Mouse (Mus musculus): ENCODE measurements at regions not wholly inside any gene's neighbourhood (a gene's known extent, or its start where the extent isn't known, plus 50 kb on each side); places are given as distances from the start of the nearest gene placed in this dataset.
A peak's percentile ranks its signal among the peaks of the same experiment; 100 is the strongest.

DNA sequence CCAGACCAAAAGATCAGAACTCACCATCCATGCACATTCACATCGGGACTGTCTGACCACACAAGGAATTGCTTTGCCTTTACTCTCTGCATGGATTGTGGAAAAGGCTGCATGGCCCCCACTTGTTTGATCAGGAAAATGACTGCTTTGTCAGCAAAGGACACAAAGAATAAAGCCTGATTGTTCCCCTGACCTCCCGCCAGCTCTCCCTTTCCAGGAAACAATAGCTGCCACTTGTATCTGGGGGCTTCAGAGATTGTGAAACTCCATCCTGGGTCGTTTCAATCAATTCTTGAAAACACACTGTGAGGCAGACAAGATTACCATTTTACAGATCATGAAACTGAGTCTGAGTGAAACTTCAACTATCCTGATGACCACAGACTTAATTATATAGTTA is 70.7 kb downstream of the Zic3 start:
- no peak for DNase-seq (ENCODE audit: low spot score in 2 of 2)

DNA sequence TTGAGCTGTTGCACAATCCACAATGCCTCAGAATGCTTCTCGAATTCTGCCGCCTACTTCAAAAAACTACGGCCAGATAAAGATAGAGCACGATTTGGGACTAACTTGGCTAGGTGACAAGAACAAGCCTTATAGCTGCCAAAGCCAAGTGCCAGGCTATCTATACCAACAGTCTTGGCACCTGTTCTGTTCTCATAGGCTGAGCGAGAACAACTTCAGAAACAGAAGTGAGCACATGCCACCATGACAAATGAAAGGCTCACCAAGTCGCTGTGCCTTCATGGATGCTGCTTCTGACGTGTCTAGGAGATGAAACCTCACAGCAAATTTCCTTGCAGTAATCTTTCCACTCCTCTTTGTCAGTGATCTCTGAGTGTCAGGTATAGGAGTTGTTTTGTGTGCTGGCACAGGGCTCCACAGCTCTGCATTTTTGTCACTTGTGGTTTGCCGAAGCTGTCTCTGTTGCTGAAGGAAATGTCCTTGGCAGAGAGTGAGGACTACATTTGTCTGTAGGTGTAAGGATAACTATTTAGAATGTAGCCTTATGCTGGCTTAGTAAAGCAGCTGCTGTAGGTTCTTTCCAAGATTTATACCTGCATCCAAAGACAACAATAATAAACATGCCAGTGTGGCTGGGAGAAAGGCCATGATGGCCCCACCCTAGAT is 95.4 kb downstream of the Zic3 start:
- peak; percentile 4 to 25 for DNase-seq (ENCODE audit: low spot score in 2 of 2)

DNA sequence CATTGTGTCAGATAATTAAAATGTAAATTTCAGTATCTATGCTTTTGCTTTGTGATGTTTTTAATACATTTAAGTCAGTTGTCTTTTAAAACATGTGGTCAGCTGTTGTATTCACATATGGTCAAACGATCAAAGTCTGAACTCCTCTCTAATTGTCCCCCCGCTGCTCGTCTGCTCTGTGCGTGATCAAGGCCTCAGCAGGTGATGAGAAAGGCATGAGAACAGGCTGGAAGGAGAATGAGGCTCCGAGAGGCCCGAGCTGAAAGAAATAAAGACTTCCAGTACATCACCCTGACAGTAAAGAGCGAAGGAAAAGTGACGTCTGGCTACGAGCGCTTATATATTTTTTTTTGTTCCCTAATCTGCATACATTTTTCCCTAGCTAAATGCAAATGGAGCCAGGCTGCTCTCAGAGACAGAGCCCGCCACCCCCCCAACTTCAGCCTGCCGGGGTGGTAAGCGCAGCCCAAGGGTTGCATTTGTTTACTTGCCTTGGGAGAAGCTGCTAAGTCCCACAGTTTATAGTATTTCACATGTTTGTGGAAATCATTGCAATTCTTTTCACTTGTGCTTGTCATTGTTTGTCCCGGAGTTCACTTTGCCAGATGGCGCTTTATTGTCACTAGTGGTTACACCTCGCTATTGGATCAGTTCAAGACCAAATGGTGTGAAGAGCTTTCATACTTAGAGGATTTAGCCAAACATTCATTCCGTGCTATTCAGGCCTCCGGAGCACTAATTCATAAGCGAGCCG is 133.0 kb downstream of the Zic3 start:
- DNase-seq (ENCODE audit: low spot score in 2 of 2), result no peak

DNA sequence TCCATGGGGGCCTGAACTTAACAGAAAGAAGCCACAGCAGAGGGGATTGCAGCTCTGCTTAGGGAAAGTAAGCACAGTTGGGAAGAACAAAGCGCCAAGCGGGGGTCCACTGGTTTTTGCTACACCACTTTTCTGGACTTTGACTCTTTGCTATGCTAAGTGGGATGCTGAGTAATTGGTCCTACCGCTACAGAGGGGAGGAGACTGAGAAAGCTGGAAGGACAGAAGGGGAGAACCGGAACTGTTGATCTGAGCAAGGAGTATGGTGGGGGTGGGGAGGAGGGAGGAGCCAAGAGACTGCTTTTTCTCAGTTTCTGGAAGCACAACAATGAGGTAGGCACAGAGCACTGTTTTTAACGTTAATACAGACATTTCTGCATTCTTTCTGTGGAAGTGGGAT is 134.9 kb downstream of the Zic3 start:
- no peak for DNase-seq (ENCODE audit: low spot score in 2 of 2)

DNA sequence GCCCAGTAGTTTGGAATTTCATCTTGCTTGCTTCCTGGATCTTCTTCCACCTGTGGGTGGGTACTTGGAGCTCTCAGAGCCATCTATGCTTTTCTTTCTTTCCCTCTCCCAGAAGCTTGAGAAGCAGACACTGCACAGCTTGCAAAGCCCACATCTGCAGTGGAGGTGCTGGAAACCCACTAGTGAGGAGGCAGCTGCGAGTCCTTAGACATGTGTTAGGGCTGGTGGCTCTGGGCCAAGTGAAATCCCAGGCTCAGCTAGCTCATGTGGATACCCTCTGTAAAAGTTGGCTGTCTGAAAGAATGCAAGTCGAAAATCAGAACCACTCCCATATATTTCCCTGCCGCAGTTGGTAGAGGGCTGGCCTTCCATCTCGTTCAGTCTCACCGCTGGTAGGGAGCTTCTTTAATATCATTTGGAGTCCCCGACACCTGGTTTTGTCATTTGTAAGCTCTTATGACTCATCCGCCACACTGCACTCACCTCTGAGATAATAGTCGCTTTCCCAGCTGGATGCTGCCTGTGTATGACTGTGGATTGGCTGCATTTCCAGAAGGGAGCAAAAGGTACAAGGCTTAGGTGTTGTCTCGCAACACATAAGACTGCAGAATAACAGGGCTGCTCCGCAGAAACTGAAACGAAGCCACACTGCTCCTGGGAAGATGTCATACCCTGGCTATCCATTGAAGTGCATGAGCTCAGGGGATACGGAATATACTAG is 143.8 kb downstream of the Zic3 start:
- DNase-seq (ENCODE audit: low spot score in 2 of 2), result peak; percentile 7 to 8

DNA sequence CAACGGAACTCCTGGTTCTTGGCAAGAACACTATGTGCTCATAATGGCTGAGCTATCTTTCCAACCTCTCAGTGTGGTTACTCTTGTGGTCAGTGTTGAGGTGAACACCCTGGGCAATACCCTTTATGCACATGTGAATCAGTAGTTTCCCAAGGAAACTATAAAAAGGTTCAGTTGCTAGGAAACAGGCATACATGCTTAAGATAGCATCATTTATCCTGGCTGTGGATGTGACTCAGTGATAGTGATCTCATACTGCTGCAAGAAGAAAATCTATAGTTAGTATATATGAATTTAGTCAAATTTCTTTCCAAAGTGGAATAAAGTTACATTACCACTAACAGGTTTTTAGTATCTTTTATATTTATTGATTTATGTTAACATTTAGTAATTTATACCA is 151.8 kb downstream of the Zic3 start:
- no peak for DNase-seq (ENCODE audit: low spot score in 2 of 2)
